Mouse (Mus musculus) liver, embryonic 11.5 days (tissue): ENCODE results near the gene Igfbp5. TPM values are rescaled to one million over a fixed set of nuclear protein-coding genes. Genes with fewer than 3 reads are reported as not detected.

Experiments used
- polyA plus RNA-seq: library from polyadenylated mRNA; unstranded; fragments of >200 nt; fragmentation: Nextera tagmentation; extraction: Ambion mirVana; gene quantifications from 2 replicates; pipeline ENCODE4 v1.2.1, GENCODE M21; 2014

The Igfbp5 gene
- polyA plus RNA-seq, 1 experiment from 2014 or later = 33.8 TPM

Other genes starting within 250 kb of the Igfbp5 start
- gene Ankar, start 174.3 kb downstream of the Igfbp5 start, polyA plus RNA-seq = not detected in 2 replicates
- gene Rpl37a, start 163.6 kb downstream of the Igfbp5 start, polyA plus RNA-seq = 1,988 and 2,199 TPM in 2 replicates
- 44.0 and 50.5 TPM in 2 replicates for gene Igfbp2, start 50.4 kb downstream of the Igfbp5 start, polyA plus RNA-seq
- gene Tnp1, start 141.0 kb upstream of the Igfbp5 start, polyA plus RNA-seq = not detected in 2 replicates